ENCODE assay signal across 21 mouse cellular contexts in the genomic region with DNA sequence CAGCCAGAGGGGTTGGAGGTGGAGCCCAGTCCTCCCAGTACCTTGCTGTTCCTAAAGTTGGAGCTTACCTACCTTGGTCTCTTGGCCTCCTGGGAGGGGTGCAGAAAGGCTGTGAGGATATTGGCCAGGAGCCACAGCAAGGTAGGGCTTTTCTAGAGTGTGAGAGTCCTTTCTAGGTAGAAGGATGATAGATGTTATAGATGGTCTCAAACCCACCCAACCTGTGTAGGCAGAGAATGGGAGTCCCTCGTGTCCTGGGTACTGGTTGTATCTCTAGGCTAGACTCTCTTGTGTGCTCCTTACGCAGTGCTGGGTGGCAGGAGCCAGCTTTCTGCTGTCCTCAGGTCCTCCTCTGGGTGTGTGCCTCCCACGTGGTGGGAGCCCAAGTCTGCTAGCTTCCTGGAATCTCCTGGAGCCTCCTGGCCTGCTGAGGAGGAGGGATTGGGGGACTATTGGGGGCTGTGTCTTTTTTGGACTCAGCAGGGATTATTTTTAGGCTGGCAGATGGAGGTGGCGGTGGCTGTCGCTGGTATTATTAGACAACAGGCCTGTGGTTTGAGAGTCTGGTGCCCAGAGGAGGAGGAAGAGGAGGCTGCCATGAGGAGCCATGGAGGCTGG. TPM values are rescaled to one million over a fixed set of nuclear protein-coding genes. Genes with fewer than 3 reads are reported as not detected.
A peak's percentile ranks its signal among the peaks of the same experiment; 100 is the strongest.
DNase-seq lines count a peak whose midpoint lies in the region; ATAC-seq and TF ChIP-seq lines count a peak whose summit lies in the region.
"Had no signal": no experiment of that assay in that cellular context is flagged by ENCODE, and none has a peak within 500 bp of the region (broad histone marks: within the 10 kb centered on the region; RNA-seq: fewer than 3 reads in every experiment).

No protein-coding gene starts in this region.

- dilution Hi-C loops in CH12.LX (cut with MboI; ENCODE audit: extremely low pct_ligation_motif_present, extremely low pct_unique_long_range_greater_than_20kb, low sequenced_read_pairs): no loop called here

- TF ChIP-seq POLR2A in CH12.LX (IDR thresholded peaks at IDR 0.05; ENCODE audit: low read depth, low read length): peak; percentile 18; the same call in 1 of the 2 replicates

- H3K9me3 ChIP-seq in heart, embryonic 10.5 days: no peaks in the 10 kb centered on the region
- peaks cover 4% of the 10 kb centered on the region for H3K9me3 ChIP-seq in CH12.LX (replicated peaks; ENCODE audit: low read length)
- H3K9me3 ChIP-seq: embryonic facial prominence, embryonic 12.5 days; limb, embryonic 10.5 days; neural tube, embryonic 12.5 days; stomach, embryonic 15.5 days had no signal

- no peak overlapping the region for H3K4me3 ChIP-seq in heart, embryonic 10.5 days
- H3K4me3 ChIP-seq in CH12.LX (replicated peaks in 1 of 3; ENCODE audit: low read depth in 2 of 3, low read length in 2 of 3, poor library complexity in 1 of 3): peak overlapping the region; percentile 62 to 86 (median 62)
- H3K4me3 ChIP-seq: embryonic facial prominence, embryonic 12.5 days; limb, embryonic 10.5 days; neural tube, embryonic 12.5 days; stomach, embryonic 15.5 days had no signal

- no peaks in the 10 kb centered on the region for H3K36me3 ChIP-seq in heart, embryonic 10.5 days
- peaks cover 0 to 2% of the 10 kb centered on the region in 2 experiments for H3K36me3 ChIP-seq in CH12.LX (replicated peaks in 1 of 2; ENCODE audit: control insufficient read depth in 1 of 2, insufficient read depth in 1 of 2, low read length in 1 of 2)
- H3K36me3 ChIP-seq: embryonic facial prominence, embryonic 12.5 days; limb, embryonic 10.5 days; neural tube, embryonic 12.5 days; stomach, embryonic 15.5 days had no signal

- TF ChIP-seq CTCF in CH12.LX (conservative IDR thresholded peaks at IDR 0.05 in 1 of 2, IDR thresholded peaks at IDR 0.05 in 1 of 2; ENCODE audit: low read depth in 2 of 2, low read length in 2 of 2): no peak

- peaks cover 38% of the 10 kb centered on the region for H3K4me1 ChIP-seq in heart, embryonic 10.5 days
- peaks cover 40 to 92% of the 10 kb centered on the region in 2 experiments for H3K4me1 ChIP-seq in CH12.LX (ENCODE audit: control insufficient read depth in 1 of 2, insufficient read depth in 2 of 2)

- peak overlapping the region; percentile 71 for H3K4me2 ChIP-seq in CH12.LX (ENCODE audit: insufficient read depth, low read depth, poor library complexity, severe bottlenecking)
- H3K4me2 ChIP-seq: embryonic facial prominence, embryonic 12.5 days; liver, embryonic 11.5 days; lung, embryonic 14.5 days; midbrain, embryonic 11.5 days; neural tube, embryonic 12.5 days; stomach, embryonic 15.5 days had no signal

- in situ Hi-C loops in CH12.LX (cut with MboI; ENCODE audit: low pct_ligation_motif_present, low pct_unique_long_range_greater_than_20kb, low sequenced_read_pairs): loop anchor here (5.0 kb wide), 1 partner anchor 32 kb away; no protein-coding TSS in a partner anchor

- WGBS in heart, embryonic 10.5 days: 44% methylated on average over 5 of the region's 5 CpGs

- H3K79me2 ChIP-seq in CH12.LX (replicated peaks; ENCODE audit: control insufficient read depth, extremely low read depth, insufficient read depth, poor library complexity, severe bottlenecking): peaks cover 24% of the 10 kb centered on the region

- 0 out of 2 replicates have a peak overlapping the region, but pooled peaks have one; percentile 13 for H3K27ac ChIP-seq in heart, embryonic 10.5 days
- peak overlapping the region; percentile 98 for H3K27ac ChIP-seq in CH12.LX (ENCODE audit: insufficient read depth, low read depth)
- H3K27ac ChIP-seq: embryonic facial prominence, embryonic 12.5 days; limb, embryonic 10.5 days; neural tube, embryonic 12.5 days; stomach, embryonic 15.5 days had no signal

- TF ChIP-seq RAD21 in CH12.LX (IDR thresholded peaks at IDR 0.05; ENCODE audit: low read depth, low read length): no peak

- peaks cover 64% of the 10 kb centered on the region for H3K27me3 ChIP-seq in heart, embryonic 10.5 days (ENCODE audit: insufficient read depth, poor library complexity, severe bottlenecking)
- H3K27me3 ChIP-seq in CH12.LX (replicated peaks): no peaks in the 10 kb centered on the region

- no peak for ATAC-seq in cerebellum, adult (ENCODE audit: insufficient number of reproducible peaks, low FRiP score, low TSS enrichment)
- ATAC-seq: forebrain, embryonic 16.5 days had no signal

- TF ChIP-seq EP300 in CH12.LX (IDR thresholded peaks at IDR 0.05; ENCODE audit: low read length): no peak

- intact Hi-C loops in heart, postnatal 14 days (cut with DNase I): no loop called here

- peak overlapping the region; percentile 79 for H3K9ac ChIP-seq in CH12.LX (ENCODE audit: insufficient read depth, low read depth)
- H3K9ac ChIP-seq: embryonic facial prominence, embryonic 12.5 days; lung, embryonic 14.5 days; neural tube, embryonic 12.5 days; stomach, embryonic 15.5 days had no signal

- peak; percentile 39 to 50 for DNase-seq in cerebellum, adult 18-20 months
- DNase-seq in heart, embryonic 10.5 days (ENCODE audit: low spot score): no peak
- DNase-seq in heart, postnatal 14 days: no peak
- no peak for DNase-seq in CH12.LX (ENCODE audit: extremely low read depth)
- DNase-seq in cerebellum, adult 9-11 months: peak; percentile 70
- no peak for DNase-seq in kidney, adult 9 months
- no peak for DNase-seq in kidney, adult 8-10 months
- DNase-seq: adrenal gland, postnatal 10 days; gastrocnemius, postnatal 10 days; kidney, adult 2 months; lung, embryonic 14.5 days; lung, postnatal 4 days; thymus, adult 2 months had no signal

TF ChIP-seq in CH12.LX, 34 proteins besides CTCF, POLR2A, EP300 and RAD21:
- TF ChIP-seq SMC3 (IDR thresholded peaks at IDR 0.05; ENCODE audit: low read depth, low read length): no peak
- TF ChIP-seq TCF12 (IDR thresholded peaks at IDR 0.05; ENCODE audit: low read depth, low read length): no peak; the same call in 1 of the 2 replicates
- no peak for TF ChIP-seq MAFK (IDR thresholded peaks at IDR 0.05; ENCODE audit: insufficient replicate concordance, low read length)
- no peak for TF ChIP-seq ZMIZ1 (IDR thresholded peaks at IDR 0.05; ENCODE audit: low read depth, low read length)
- TF ChIP-seq BHLHE40 (IDR thresholded peaks at IDR 0.05; ENCODE audit: low read depth, low read length): no peak
- TF ChIP-seq PAX5 (IDR thresholded peaks at IDR 0.05; ENCODE audit: low read length): no peak
- peak; percentile 56; the same call in 1 of the 2 replicates for TF ChIP-seq CHD1 (IDR thresholded peaks at IDR 0.05; ENCODE audit: low read depth, low read length)
- peak; percentile 39; the same call in 1 of the 2 replicates for TF ChIP-seq ELF1 (IDR thresholded peaks at IDR 0.05; ENCODE audit: low read depth, low read length)
- peak; percentile 78 for TF ChIP-seq MYC (IDR thresholded peaks at IDR 0.05; ENCODE audit: low read depth, low read length)
- TF ChIP-seq MAX (IDR thresholded peaks at IDR 0.05; ENCODE audit: low read length): peak; percentile 72
- peak; percentile 74 for TF ChIP-seq MXI1 (IDR thresholded peaks at IDR 0.05; ENCODE audit: low read depth, low read length)
TF ChIP-seq in CH12.LX: peak in this region for 5.

RNA-seq across cellular contexts. Expression of gene Igsf9b, which starts 5.6 kb away (rescaled TPM):
- 2.0 and 2.2 TPM in 2 replicates for polyA plus RNA-seq in heart, embryonic 10.5 days (2016; fragmentation: Nextera tagmentation; extraction: Ambion mirVana)
- total RNA-seq in heart, postnatal 14 days (2021): 1 to 10 TPM; 7.0 to 8.0 TPM
- total RNA-seq in CH12.LX (2012; rRNA removed) (7.4 and 12.4 TPM in 2 replicates), CH12.LX (2014; rRNA removed) (1.8 and 2.0 TPM in 2 replicates)
- polyA plus RNA-seq in CH12.LX (2012; ENCODE audit: insufficient read length, low read depth): 4.5 and 5.2 TPM in 2 replicates

Comparison
In these comparisons a context has a peak if more than half of its experiments do, and no peak if none do; other contexts are left out.
1. DNase-seq: peak in cerebellum, adult 18-20 months (2 of 2) and cerebellum, adult 9-11 months (single experiment); none in heart, embryonic 10.5 days (single experiment), heart, postnatal 14 days (0 of 2), CH12.LX (single experiment), kidney, adult 9 months (single experiment) and kidney, adult 8-10 months (0 of 2).